Mouse (Mus musculus) stomach, embryonic 16.5 days (tissue): ENCODE results near the gene Vps35l. TPM values are rescaled to one million over a fixed set of nuclear protein-coding genes. Genes with fewer than 3 reads are reported as not detected.

Source experiments
- ATAC-seq: fragments of 200-750 bp; cut with Nextera tagmentation; 2 replicates; pipeline ENCODE4 v1.8.0; 2017; ENCODE audit warnings: moderate number of reproducible peaks, moderate TSS enrichment; ENCODE audit not compliant: insufficient read depth, low FRiP score
- H3K27ac ChIP-seq: fragments of 300-500 bp; sonication (generic); 2 replicates; pipeline ENCODE4 v1.5.1; 2014; ENCODE audit warnings: low read length
- H3K27me3 ChIP-seq: fragments of 300-500 bp; sonication (generic); 2 replicates; pipeline ENCODE4 v1.6.1; 2014; ENCODE audit warnings: low read length, control low read depth, mixed read lengths; ENCODE audit not compliant: control insufficient read depth, insufficient read depth
- H3K36me3 ChIP-seq: fragments of 300-500 bp; sonication (generic); 2 replicates; pipeline ENCODE4 v1.6.1; 2014; ENCODE audit warnings: low read length; ENCODE audit not compliant: control insufficient read depth, insufficient read depth
- H3K4me1 ChIP-seq: fragments of 300-500 bp; sonication (generic); 2 replicates; pipeline ENCODE4 v1.6.1; 2014; ENCODE audit warnings: low read length, control low read depth, mixed read lengths; ENCODE audit not compliant: control insufficient read depth, insufficient read depth
- H3K4me2 ChIP-seq: fragments of 300-500 bp; sonication (generic); 2 replicates; pipeline ENCODE4 v1.6.1; 2014; ENCODE audit warnings: low read depth, low read length, mixed read lengths
- H3K4me3 ChIP-seq: fragments of 300-500 bp; sonication (generic); replicated peaks from 2 replicates; pipeline ENCODE4 v1.5.1; 2014; ENCODE audit warnings: mild to moderate bottlenecking, low read length
- H3K9ac ChIP-seq: fragments of 300-500 bp; sonication (generic); 2 replicates; pipeline ENCODE4 v1.6.1; 2014; ENCODE audit warnings: low read length
- H3K9me3 ChIP-seq: fragments of 300-500 bp; sonication (generic); replicated peaks from 2 replicates; pipeline ENCODE4 v1.6.1; 2016; ENCODE audit warnings: low read length, control low read depth; ENCODE audit not compliant: control insufficient read depth
- WGBS: fragments of 180-500 bp; shearing (Covaris S2); extraction: QIAGEN DNeasy Blood & Tissue Kit; methylation state at CpG from one replicate; pipeline ENCODE4 v1.1.7; 2014; 5-methylcytosine and 5-hydroxymethylcytosine counted together
- polyA plus RNA-seq: library from polyadenylated mRNA; unstranded; fragments of >200 nt; fragmentation: Nextera tagmentation; extraction: Ambion mirVana; gene quantifications from 2 replicates; pipeline ENCODE4 v1.2.1, GENCODE M21; 2015

The Vps35l gene
- polyA plus RNA-seq: 57.2 and 60.7 TPM in 2 replicates

GRCm38 (mm10) chr7:118739975-118740531 lies at the start of gene Vps35l:
TSS of gene Vps35l (plus strand) at chr7:118740226.
- peak within 1 kb of the TSS; percentile 84 for H3K4me2 ChIP-seq
- WGBS: 2% methylated on average over 16 of the region's 16 CpGs
- peaks cover 7% of the 10 kb centered on the region; the same call in 1 of the 2 replicates for H3K4me1 ChIP-seq
- H3K9ac ChIP-seq: peak within 1 kb of the TSS; percentile 76
- no peaks in the 10 kb centered on the region for H3K27me3 ChIP-seq
- H3K4me3 ChIP-seq: peak within 1 kb of the TSS; percentile 71
- H3K9me3 ChIP-seq: no peaks in the 10 kb centered on the region
- peak; percentile 67 for ATAC-seq
- 0 out of 2 replicates have a peak within 1 kb of the TSS, but pooled peaks have one; percentile 25 for H3K27ac ChIP-seq
- peaks cover 5% of the 10 kb centered on the region; the same call in 1 of the 2 replicates for H3K36me3 ChIP-seq

DNA sequence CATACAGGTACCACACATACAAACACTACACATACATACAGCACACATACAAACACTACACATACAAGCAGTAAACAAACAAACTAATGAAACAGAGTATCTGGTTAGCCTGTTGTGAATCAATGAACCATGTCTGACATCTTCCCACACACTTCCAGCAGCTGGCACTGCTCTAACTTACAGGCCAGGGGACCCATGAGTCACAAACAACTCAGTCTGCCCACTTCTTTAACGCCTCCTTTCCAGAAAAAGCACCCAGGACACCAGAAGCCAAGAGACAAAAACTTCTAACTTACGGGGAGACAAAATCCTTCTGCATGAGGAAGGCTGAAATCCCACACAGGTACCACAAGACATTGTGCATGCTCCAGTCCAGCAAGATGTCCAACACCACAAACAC lies 48.7 kb upstream of the Vps35l start:
- Histone ChIP-seq H3K9me3 (no peaks in the 10 kb centered on the region), H3K36me3 (peaks cover 25% of the 10 kb centered on the region; the same call in 1 of the 2 replicates), H3K4me3 (no peak overlapping the region), H3K27ac (no peak overlapping the region), H3K4me1 (no peaks in the 10 kb centered on the region), H3K4me2 (no peak overlapping the region), H3K27me3 (no peaks in the 10 kb centered on the region), H3K9ac (no peak overlapping the region)
- 94% methylated on average over 2 of the region's 2 CpGs for WGBS
- no peak for ATAC-seq

DNA sequence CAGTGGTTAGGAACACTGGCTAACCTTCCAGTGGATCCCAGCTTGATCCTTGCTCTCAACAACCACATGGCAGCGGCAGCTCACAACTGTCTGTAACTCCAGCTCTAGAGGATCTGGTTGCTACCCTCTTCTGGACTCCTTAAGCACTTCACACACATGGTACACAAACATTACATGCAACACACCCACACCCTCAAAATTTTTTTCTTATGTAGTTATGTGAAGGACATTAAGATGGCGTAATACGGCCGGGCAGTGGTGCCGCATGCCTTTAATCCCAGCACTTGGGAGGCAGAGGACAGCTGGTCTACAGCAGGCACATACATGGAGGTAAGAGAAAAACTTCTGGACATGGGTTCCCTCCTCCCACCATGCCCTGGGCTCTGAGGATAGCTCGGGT lies 43.9 kb upstream of the Vps35l start:
- Histone ChIP-seq H3K27me3 (no peaks in the 10 kb centered on the region), H3K4me1 (no peaks in the 10 kb centered on the region; the same call in 1 of the 2 replicates), H3K4me2 (no peak overlapping the region), H3K4me3 (no peak overlapping the region), H3K9me3 (no peaks in the 10 kb centered on the region), H3K27ac (no peak overlapping the region), H3K9ac (no peak overlapping the region), H3K36me3 (peaks cover 20% of the 10 kb centered on the region)
- no peak for ATAC-seq
- WGBS: 93% methylated on average over 6 of the region's 6 CpGs

- Histone ChIP-seq H3K36me3 (peaks cover 20% of the 10 kb centered on the region), H3K4me1 (no peaks in the 10 kb centered on the region; the same call in 1 of the 2 replicates), H3K27me3 (no peaks in the 10 kb centered on the region), H3K4me3 (no peak overlapping the region), H3K4me2 (no peak overlapping the region), H3K27ac (no peak overlapping the region), H3K9ac (no peak overlapping the region), H3K9me3 (no peaks in the 10 kb centered on the region)
- no peak for ATAC-seq
- WGBS: 60% methylated on average over 4 of the region's 4 CpGs
Observed at GRCm38 (mm10) chr7:118697168-118697567, 42.9 kb upstream of the Vps35l start.

GRCm38 (mm10) chr7:118698882-118699281 lies 41.1 kb upstream of the Vps35l start:
- H3K9me3 ChIP-seq: no peaks in the 10 kb centered on the region
- no peak overlapping the region for H3K27ac ChIP-seq
- H3K9ac ChIP-seq: no peak overlapping the region
- H3K4me1 ChIP-seq: peaks cover 9% of the 10 kb centered on the region
- no peak overlapping the region for H3K4me3 ChIP-seq
- no peak; the same call in 1 of the 2 replicates for ATAC-seq
- no peak overlapping the region for H3K4me2 ChIP-seq
- no peaks in the 10 kb centered on the region for H3K27me3 ChIP-seq
- H3K36me3 ChIP-seq: peaks cover 18% of the 10 kb centered on the region
- WGBS: 73% methylated on average over 9 of the region's 9 CpGs

GRCm38 (mm10) chr7:118703144-118703561 lies 36.9 kb upstream of the Vps35l start:
- no peak for ATAC-seq
- H3K4me3 ChIP-seq: no peak overlapping the region
- no peak overlapping the region for H3K9ac ChIP-seq
- H3K4me1 ChIP-seq: peaks cover 23% of the 10 kb centered on the region
- no peaks in the 10 kb centered on the region for H3K36me3 ChIP-seq
- H3K9me3 ChIP-seq: no peaks in the 10 kb centered on the region
- H3K27ac ChIP-seq: peak overlapping the region; percentile 43
- no peaks in the 10 kb centered on the region for H3K27me3 ChIP-seq
- H3K4me2 ChIP-seq: peak overlapping the region; percentile 76; the same call in 1 of the 2 replicates
- whole genome bisulfite sequencing: 78% methylated on average over 15 of the region's 15 CpGs

DNA sequence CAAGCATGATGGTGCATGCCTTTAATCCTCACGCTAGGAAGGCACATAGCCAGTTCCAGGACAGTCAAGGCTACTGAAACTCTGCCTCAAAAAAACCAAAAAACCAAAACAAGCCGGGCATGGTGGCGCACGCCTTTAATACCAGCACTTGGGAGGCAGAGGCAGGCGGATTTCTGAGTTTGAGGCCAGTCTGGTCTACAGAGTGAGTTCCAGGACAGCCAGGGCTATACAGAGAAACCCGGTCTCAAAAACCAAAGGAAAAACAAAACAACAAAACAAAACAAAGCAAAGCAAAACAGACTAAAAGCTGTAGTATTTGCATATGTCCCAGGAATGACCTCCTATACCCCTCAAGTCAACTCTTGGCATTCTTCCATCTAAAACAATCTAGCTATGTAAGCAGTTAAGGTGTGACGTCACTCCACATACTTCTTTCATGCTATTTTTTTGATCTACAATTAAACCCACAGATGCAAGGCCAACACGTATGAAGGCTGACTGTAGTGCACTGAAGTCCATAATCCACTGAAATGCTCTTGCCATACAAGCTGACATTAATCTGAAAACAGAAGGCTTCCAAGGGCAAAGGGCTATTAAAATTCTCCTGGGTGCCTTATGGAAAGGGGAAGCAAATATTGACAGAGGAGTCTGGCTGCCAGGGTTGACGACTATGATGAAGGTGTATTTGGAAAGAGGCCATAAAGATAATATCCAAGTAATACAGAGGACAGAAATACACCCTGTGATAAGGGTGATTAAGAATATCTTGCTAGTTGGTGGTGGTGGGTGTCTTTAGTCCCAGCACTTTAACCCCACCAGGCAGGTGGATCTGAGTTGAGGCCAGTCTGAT lies 35.8 kb upstream of the Vps35l start:
- WGBS: 71% methylated on average over 9 of the region's 9 CpGs
- ATAC-seq: peak; percentile 22; the same call in 1 of the 2 replicates

DNA sequence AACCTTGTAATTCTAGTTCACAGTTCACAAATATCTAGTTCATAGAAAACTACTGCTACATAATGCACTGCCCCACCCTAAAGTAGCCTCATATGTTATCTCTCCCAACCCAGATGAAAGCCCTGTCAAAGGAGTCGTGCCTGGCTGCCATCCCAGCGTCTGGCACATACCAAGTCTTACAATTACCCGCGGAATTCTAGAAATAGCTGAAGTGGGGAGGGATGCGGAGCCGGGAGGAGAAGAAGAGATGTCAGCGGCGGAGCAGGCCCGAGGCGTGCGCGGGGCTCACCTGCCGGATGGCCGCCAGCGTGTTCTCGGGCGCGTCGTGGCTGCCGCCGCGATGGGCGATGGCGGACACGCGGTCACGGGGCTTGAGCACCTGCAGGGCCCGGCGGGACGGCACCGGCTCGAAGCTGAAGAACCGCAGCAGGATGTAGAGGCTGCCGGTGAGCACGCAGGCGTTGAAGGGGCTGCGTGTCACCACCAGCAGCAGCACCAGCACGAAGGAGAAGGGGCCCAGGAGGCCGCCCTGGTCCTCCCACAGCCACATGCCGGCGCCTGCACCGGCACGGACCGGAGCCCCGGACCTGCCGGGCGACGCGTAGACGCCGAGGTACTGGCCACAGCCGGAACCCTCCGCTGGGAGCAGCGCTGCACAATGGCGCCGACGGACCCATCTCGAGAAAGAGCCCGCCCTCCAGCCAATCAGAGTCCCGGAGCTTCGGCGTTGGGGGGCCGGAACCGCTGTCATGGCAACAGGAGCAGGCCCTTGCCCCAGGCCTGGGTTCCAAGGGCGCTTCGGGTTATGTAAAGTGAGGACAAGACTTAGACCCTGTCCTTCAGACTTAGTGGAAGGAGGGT lies 34.7 kb upstream of the Vps35l start, which contains the start of gene Gde1:
Gene Gde1 (minus strand): TSS at position 678 of the 861 bp plus-strand sequence.
- WGBS: under 1% methylated on average over 66 of the region's 66 CpGs
- H3K9me3 ChIP-seq: no peaks in the 10 kb centered on the region

More for the DNA sequence above, 35.8 kb upstream of the Vps35l start:
- Histone ChIP-seq H3K36me3 (no peaks in the 10 kb centered on the region), H3K27me3 (no peaks in the 10 kb centered on the region), H3K9me3 (no peaks in the 10 kb centered on the region), H3K4me2 (peak overlapping the region; percentile 76), H3K4me3 (peak overlapping the region; percentile 90), H3K9ac (no peak overlapping the region), H3K4me1 (peaks cover 23% of the 10 kb centered on the region), H3K27ac (peak overlapping the region; percentile 90; the same call in 1 of the 2 replicates)

More for the DNA sequence above, 34.7 kb upstream of the Vps35l start, which contains the start of gene Gde1:
- Histone ChIP-seq H3K4me2 (peak within 1 kb of the TSS; percentile 76), H3K36me3 (no peaks in the 10 kb centered on the region), H3K27ac (peak within 1 kb of the TSS; percentile 90), H3K9ac (peak within 1 kb of the TSS; percentile 90), H3K4me3 (peak within 1 kb of the TSS; percentile 90), H3K4me1 (peaks cover 23% of the 10 kb centered on the region), H3K27me3 (no peaks in the 10 kb centered on the region)
- peak; percentile 90 for ATAC-seq
